Mouse (Mus musculus) splenic B cell, adult 2 months (primary cell): ENCODE results near the gene Trmt10a.

Experiments used
- DNase-seq: peaks from one replicate; pipeline ENCODE4 v3.0.0-alpha.2; 2011; ENCODE audit warnings: low read depth, low spot score
- H3K27me3 ChIP-seq: 2 replicates; pipeline ENCODE4 v1.6.1; 2012; ENCODE audit warnings: mild to moderate bottlenecking, low read length, moderate library complexity, mixed read lengths; ENCODE audit not compliant: control insufficient read depth, poor library complexity, insufficient read depth, severe bottlenecking
- H3K36me3 ChIP-seq: 2 replicates; pipeline ENCODE4 v1.6.1; 2012; ENCODE audit warnings: mild to moderate bottlenecking, low read length, moderate library complexity, mixed read lengths; ENCODE audit not compliant: control insufficient read depth, poor library complexity, insufficient read depth, severe bottlenecking

Gene Trmt10a

DNA sequence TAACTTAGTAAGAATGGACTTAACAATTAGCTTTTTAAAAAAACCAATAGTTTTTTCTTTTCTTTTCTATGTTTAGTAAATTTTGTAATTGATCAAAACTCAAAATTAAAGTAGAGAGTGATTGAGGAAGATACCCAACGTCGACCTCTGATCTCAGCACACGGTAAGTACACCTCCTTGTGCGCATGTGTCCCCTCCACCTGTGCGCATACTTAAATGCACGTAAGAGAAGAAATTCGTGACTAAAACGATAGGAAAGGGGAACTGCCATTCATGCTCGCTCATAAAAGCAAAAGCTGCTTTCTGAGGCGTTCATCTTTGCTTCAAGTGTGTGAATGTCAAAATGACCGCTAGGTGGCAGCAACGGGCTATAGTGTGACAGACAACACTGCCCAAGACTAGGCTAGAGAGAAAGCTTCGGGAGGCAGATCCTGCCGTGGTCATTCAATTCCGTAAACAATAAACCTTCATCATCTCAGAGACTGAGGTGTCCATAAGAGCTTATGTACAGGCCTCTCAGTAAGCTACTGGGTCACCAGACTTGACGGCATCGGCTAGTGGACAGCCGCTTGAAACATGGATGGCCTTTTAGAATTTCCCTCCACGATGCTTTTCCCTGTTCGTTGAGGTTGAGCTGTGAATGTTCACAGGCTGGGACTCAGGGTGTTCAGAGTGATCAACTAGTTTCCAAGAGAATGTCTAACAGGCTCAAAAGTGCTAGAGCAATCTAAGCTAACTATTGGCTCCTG lies 54.9 kb downstream of the Trmt10a start:
- H3K36me3 ChIP-seq, result no peaks in the 10 kb centered on the region
- H3K27me3 ChIP-seq, result no peaks in the 10 kb centered on the region
- peak; percentile 85 for DNase-seq

- no peaks in the 10 kb centered on the region for H3K27me3 ChIP-seq
- no peak for DNase-seq
- no peaks in the 10 kb centered on the region for H3K36me3 ChIP-seq
These were observed 55.4 kb downstream of the Trmt10a start for GRCm38 (mm10) chr3:138198722-138199068.

DNA sequence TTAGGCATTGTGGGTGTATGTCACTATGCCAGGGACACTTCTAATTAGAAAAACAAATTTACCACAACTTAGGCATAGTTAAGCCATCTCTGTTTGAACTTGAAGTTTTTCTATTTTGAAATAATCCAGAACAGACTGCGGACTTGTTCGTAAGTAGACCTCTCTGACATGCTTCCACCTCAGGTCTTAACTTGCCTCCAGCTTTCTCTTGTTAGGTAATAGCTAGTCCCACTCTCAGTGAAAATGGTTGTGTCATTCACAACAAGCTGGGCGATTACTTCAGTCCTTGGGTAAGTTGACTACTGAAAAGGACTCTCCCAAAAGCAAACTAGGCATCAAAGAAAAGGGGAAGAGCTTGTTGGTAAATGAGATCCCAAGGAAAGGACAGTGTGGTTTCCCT lies 65.6 kb downstream of the Trmt10a start:
- DNase-seq, result no peak
- H3K27me3 ChIP-seq, result no peaks in the 10 kb centered on the region
- H3K36me3 ChIP-seq, result no peaks in the 10 kb centered on the region
